Mouse (Mus musculus) E14TG2a.4 (cell line): ENCODE measurements around the gene Ankrd23.

Experiments used
- H3K27me3 ChIP-seq: 2 replicates; pipeline ENCODE4 v1.6.1; 2014; ENCODE audit warnings: low read length, control low read depth; ENCODE audit not compliant: insufficient read depth
- H3K36me3 ChIP-seq: 2 replicates; pipeline ENCODE4 v1.6.1; 2014; ENCODE audit warnings: low read length, control low read depth; ENCODE audit not compliant: insufficient read depth
- H3K4me1 ChIP-seq: replicated peaks from 2 replicates; pipeline ENCODE4 v1.6.1; 2014; ENCODE audit warnings: low read depth, low read length, control low read depth
- H3K4me3 ChIP-seq: replicated peaks from 2 replicates; pipeline ENCODE4 v1.5.1; 2014; ENCODE audit warnings: mild to moderate bottlenecking, low read length
- H3K9me3 ChIP-seq: 2 replicates; pipeline ENCODE4 v1.6.1; 2014; ENCODE audit warnings: low read length, control low read depth
- CTCF ChIP-seq: conservative IDR thresholded peaks from 2 replicates; pipeline ENCODE4 v1.5.1; 2014; ENCODE audit warnings: low read length
- NANOG ChIP-seq: IDR thresholded peaks from 2 replicates; pipeline ENCODE4 v1.6.1; 2014; ENCODE audit warnings: borderline replicate concordance, low read length, mixed read lengths
- POU5F1 ChIP-seq: IDR thresholded peaks from 2 replicates; pipeline ENCODE4 v1.6.1; 2014; ENCODE audit warnings: low read length, borderline replicate concordance

Gene Ankrd23

GRCm38 (mm10) chr1:36542925-36543324 lies 6.2 kb upstream of the Ankrd23 start:
- Histone ChIP-seq H3K4me1 (peaks cover 46% of the 10 kb centered on the region), H3K4me3 (no peak overlapping the region), H3K9me3 (no peaks in the 10 kb centered on the region), H3K27me3 (no peaks in the 10 kb centered on the region), H3K36me3 (peaks cover 45% of the 10 kb centered on the region)
- no peak for TF ChIP-seq CTCF
- TF ChIP-seq NANOG: no peak
- no peak for TF ChIP-seq POU5F1

- Histone ChIP-seq H3K4me3 (no peak overlapping the region), H3K4me1 (peaks cover 40% of the 10 kb centered on the region), H3K9me3 (no peaks in the 10 kb centered on the region), H3K27me3 (no peaks in the 10 kb centered on the region), H3K36me3 (peaks cover 49% of the 10 kb centered on the region)
- TF ChIP-seq CTCF: no peak
- no peak for TF ChIP-seq NANOG
- TF ChIP-seq POU5F1: no peak
These were observed 5.2 kb upstream of the Ankrd23 start for GRCm38 (mm10) chr1:36541844-36542243.

- Histone ChIP-seq H3K27me3 (no peaks in the 10 kb centered on the region), H3K4me3 (no peak overlapping the region), H3K9me3 (no peaks in the 10 kb centered on the region), H3K36me3 (peaks cover 49% of the 10 kb centered on the region), H3K4me1 (peaks cover 32% of the 10 kb centered on the region)
- TF ChIP-seq CTCF (no peak), NANOG (no peak)
These were observed 4.1 kb upstream of the Ankrd23 start for GRCm38 (mm10) chr1:36540807-36541206.

GRCm38 (mm10) chr1:36540132-36540531 lies 3.4 kb upstream of the Ankrd23 start:
- Histone ChIP-seq H3K4me1 (peaks cover 26% of the 10 kb centered on the region), H3K36me3 (peaks cover 49% of the 10 kb centered on the region), H3K9me3 (no peaks in the 10 kb centered on the region), H3K27me3 (no peaks in the 10 kb centered on the region), H3K4me3 (no peak overlapping the region)
- TF ChIP-seq NANOG (no peak), CTCF (no peak), POU5F1 (no peak)

- H3K27me3 ChIP-seq: no peaks in the 10 kb centered on the region
- peaks cover 48% of the 10 kb centered on the region for H3K36me3 ChIP-seq
- H3K4me3 ChIP-seq: no peak within 1 kb of the TSS
- no peaks in the 10 kb centered on the region for H3K9me3 ChIP-seq
- TF ChIP-seq POU5F1: no peak
- no peak for TF ChIP-seq CTCF
- TF ChIP-seq NANOG: no peak
- H3K4me1 ChIP-seq: peaks cover 25% of the 10 kb centered on the region
These were observed 2.5 kb upstream of the Ankrd23 start, which contains the start of gene Gm42417 for GRCm38 (mm10) chr1:36539186-36539585. Gene Gm42417, minus strand, starts transcription at chr1:36539429.

- Histone ChIP-seq H3K36me3 (peaks cover 44% of the 10 kb centered on the region), H3K9me3 (no peaks in the 10 kb centered on the region)
These were observed 2.0 kb upstream of the Ankrd23 start for GRCm38 (mm10) chr1:36538727-36539126.

GRCm38 (mm10) chr1:36536397-36536728 lies 320 bp downstream of the Ankrd23 start:
- peaks cover 31% of the 10 kb centered on the region for H3K36me3 ChIP-seq
- peaks cover 30% of the 10 kb centered on the region for H3K4me1 ChIP-seq
- no peaks in the 10 kb centered on the region for H3K9me3 ChIP-seq
- H3K4me3 ChIP-seq: no peak overlapping the region
- TF ChIP-seq NANOG: no peak
- no peak for TF ChIP-seq POU5F1
- no peak for TF ChIP-seq CTCF
- no peaks in the 10 kb centered on the region for H3K27me3 ChIP-seq

More at GRCm38 (mm10) chr1:36538727-36539126, 2.0 kb upstream of the Ankrd23 start:
- Histone ChIP-seq H3K27me3 (no peaks in the 10 kb centered on the region), H3K4me3 (no peak overlapping the region), H3K4me1 (peaks cover 25% of the 10 kb centered on the region)
- TF ChIP-seq POU5F1: no peak
- no peak for TF ChIP-seq NANOG
- TF ChIP-seq CTCF: no peak

- Histone ChIP-seq H3K36me3 (peaks cover 31% of the 10 kb centered on the region), H3K27me3 (no peaks in the 10 kb centered on the region), H3K9me3 (no peaks in the 10 kb centered on the region), H3K4me1 (peaks cover 36% of the 10 kb centered on the region), H3K4me3 (no peak overlapping the region)
- TF ChIP-seq CTCF: no peak
- TF ChIP-seq POU5F1: no peak
- no peak for TF ChIP-seq NANOG
These were observed 946 bp downstream of the Ankrd23 start for GRCm38 (mm10) chr1:36535477-36536396.
